Mouse (Mus musculus) lung, postnatal 0 days (tissue): ENCODE data around the gene Cadm2. TPM values are rescaled to one million over a fixed set of nuclear protein-coding genes. Genes with fewer than 3 reads are reported as not detected.

Experiments
- ATAC-seq: fragments of 200-750 bp; cut with Nextera tagmentation; 2 replicates; pipeline ENCODE4 v1.8.0; 2017; ENCODE audit warnings: moderate library complexity
- DNase-seq: peaks from one replicate; pipeline ENCODE4 v3.0.0-alpha.2; 2016; ENCODE audit warnings: low spot score
- H3K27ac ChIP-seq: fragments of 300-500 bp; sonication (generic); 2 replicates; pipeline ENCODE4 v1.5.1; 2014; ENCODE audit warnings: antibody characterized with exemption, mild to moderate bottlenecking, low read length, mixed read lengths
- H3K27me3 ChIP-seq: fragments of 300-500 bp; sonication (generic); replicated peaks from 2 replicates; pipeline ENCODE4 v1.6.1; 2014; ENCODE audit warnings: low read length, mixed read lengths; ENCODE audit not compliant: insufficient read depth
- H3K36me3 ChIP-seq: fragments of 300-500 bp; sonication (generic); 2 replicates; pipeline ENCODE4 v1.6.1; 2014; ENCODE audit warnings: low read length, mixed read lengths; ENCODE audit not compliant: insufficient read depth
- H3K4me1 ChIP-seq: fragments of 300-500 bp; sonication (generic); 2 replicates; pipeline ENCODE4 v1.6.1; 2014; ENCODE audit warnings: antibody characterized with exemption, low read depth, low read length, mixed read lengths; ENCODE audit not compliant: insufficient read depth
- H3K4me2 ChIP-seq: fragments of 300-500 bp; sonication (generic); replicated peaks from 2 replicates; pipeline ENCODE4 v1.6.1; 2014; ENCODE audit warnings: low read depth, mild to moderate bottlenecking, low read length, moderate library complexity, mixed read lengths
- H3K4me3 ChIP-seq: fragments of 300-500 bp; sonication (generic); 2 replicates; pipeline ENCODE4 v1.5.1; 2014; ENCODE audit warnings: low read depth, low read length
- H3K9ac ChIP-seq: fragments of 300-500 bp; sonication (generic); replicated peaks from 2 replicates; pipeline ENCODE4 v1.6.1; 2014; ENCODE audit warnings: low read depth, mild to moderate bottlenecking
- H3K9me3 ChIP-seq: fragments of 300-500 bp; sonication (generic); 2 replicates; pipeline ENCODE4 v1.6.1; 2016; ENCODE audit warnings: low read length, mixed read lengths
- CTCF ChIP-seq: IDR thresholded peaks from 2 replicates; pipeline ENCODE4 v1.5.1; 2016; ENCODE audit warnings: antibody characterized with exemption, mild to moderate bottlenecking
- EP300 ChIP-seq: IDR thresholded peaks from 2 replicates; pipeline ENCODE4 v1.6.1; 2016; ENCODE audit warnings: antibody characterized with exemption, mild to moderate bottlenecking, control low read depth
- WGBS: fragments of 180-500 bp; shearing (Covaris S2); extraction: QIAGEN DNeasy Blood & Tissue Kit; methylation state at CpG from one replicate; pipeline ENCODE4 v1.1.7; 2014; 5-methylcytosine and 5-hydroxymethylcytosine counted together
- polyA plus RNA-seq: library from polyadenylated mRNA; unstranded; fragments of >200 nt; fragmentation: Nextera tagmentation; extraction: Ambion mirVana; gene quantifications from 2 replicates; pipeline ENCODE4 v1.2.1, GENCODE M21; 2015

Cadm2 gene
- polyA plus RNA-seq, 1 experiment from 2014 or later, result 0.24 TPM

DNA sequence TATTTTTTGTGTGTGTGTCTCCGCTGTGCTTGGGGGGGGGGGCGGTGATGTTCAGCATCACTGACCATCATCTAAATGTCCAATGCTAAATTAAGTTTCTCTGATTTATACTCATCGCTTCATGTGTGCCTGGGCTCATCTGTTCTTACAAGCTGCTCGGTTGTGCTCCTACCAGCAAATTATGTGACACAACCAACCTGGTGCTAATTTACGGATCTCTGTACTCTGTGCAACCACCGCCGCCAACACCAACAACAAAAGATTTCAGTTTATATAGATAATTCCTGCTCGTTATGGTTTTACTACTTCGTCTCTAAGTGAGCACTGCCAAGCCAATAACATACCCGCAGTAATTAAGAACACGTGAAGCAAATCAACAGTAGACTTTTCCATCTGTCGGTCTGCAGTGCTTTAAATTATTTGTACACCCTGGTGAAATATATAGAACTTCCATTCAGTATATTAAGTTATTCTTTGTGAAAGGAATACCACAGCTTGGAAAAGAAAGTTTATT is 700.8 kb downstream of the Cadm2 start:
- no peaks in the 10 kb centered on the region for H3K36me3 ChIP-seq
- H3K4me2 ChIP-seq, result no peak overlapping the region
- no peaks in the 10 kb centered on the region for H3K9me3 ChIP-seq
- no peak overlapping the region for H3K4me3 ChIP-seq
- no peak overlapping the region for H3K27ac ChIP-seq
- DNase-seq (no peak), ATAC-seq (no peak)
- H3K27me3 ChIP-seq, result no peaks in the 10 kb centered on the region
- no peaks in the 10 kb centered on the region for H3K4me1 ChIP-seq
- TF ChIP-seq CTCF (no peak), EP300 (no peak)
- no peak overlapping the region for H3K9ac ChIP-seq
- 91% methylated on average over 12 of the region's 12 CpGs for WGBS

DNA sequence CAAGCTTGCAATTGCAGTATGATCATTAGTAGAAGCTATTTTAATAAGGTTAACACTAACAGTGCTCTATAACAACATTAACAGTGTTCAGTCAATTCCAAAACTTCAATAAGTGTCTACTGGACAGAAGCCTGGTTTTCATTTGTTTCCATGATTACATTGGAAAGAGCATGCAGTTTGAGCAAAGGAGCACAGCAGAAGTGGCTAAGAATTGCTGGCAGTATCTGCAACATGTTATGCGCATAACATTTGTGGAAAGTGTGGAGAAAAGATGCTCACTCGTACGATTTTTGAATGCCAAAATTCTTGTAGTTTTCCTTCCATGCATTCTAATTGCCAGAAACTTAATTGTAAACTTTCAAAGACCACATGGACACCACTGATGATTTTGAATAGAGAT is 718.9 kb downstream of the Cadm2 start:
- Histone ChIP-seq H3K36me3 (no peaks in the 10 kb centered on the region), H3K9me3 (no peaks in the 10 kb centered on the region), H3K4me1 (no peaks in the 10 kb centered on the region), H3K27ac (no peak overlapping the region), H3K9ac (no peak overlapping the region), H3K4me3 (no peak overlapping the region), H3K4me2 (no peak overlapping the region), H3K27me3 (no peaks in the 10 kb centered on the region)
- TF ChIP-seq CTCF (no peak), EP300 (no peak)
- WGBS, result 86% methylated on average over 3 of the region's 3 CpGs
- DNase-seq, result no peak
- ATAC-seq, result no peak

DNA sequence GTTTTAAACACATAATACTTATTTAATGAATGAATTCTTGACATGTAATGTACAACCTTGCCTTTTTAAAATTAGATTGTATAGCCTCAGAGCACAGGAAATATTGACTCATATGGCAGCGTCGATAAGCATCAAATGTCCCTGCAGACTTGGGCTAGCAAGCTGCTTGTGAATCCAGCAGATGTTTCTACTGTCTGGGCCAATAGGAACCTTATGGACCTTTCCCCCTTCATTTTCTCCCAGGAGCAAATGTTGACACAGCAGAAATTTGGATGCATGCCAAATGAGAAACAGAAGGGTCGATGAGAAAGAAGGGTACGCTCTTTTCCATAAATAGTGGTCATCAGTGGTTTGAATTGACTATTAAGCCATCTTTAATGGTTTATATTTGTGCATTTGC is 720.0 kb downstream of the Cadm2 start:
- no peaks in the 10 kb centered on the region for H3K9me3 ChIP-seq
- H3K27me3 ChIP-seq, result no peaks in the 10 kb centered on the region
- H3K36me3 ChIP-seq, result no peaks in the 10 kb centered on the region
- H3K4me2 ChIP-seq, result no peak overlapping the region
- 47% methylated on average over 4 of the region's 4 CpGs for WGBS
- no peak overlapping the region for H3K4me3 ChIP-seq
- ATAC-seq, result no peak
- no peak for DNase-seq
- no peaks in the 10 kb centered on the region for H3K4me1 ChIP-seq
- no peak overlapping the region for H3K9ac ChIP-seq
- no peak overlapping the region for H3K27ac ChIP-seq
- TF ChIP-seq CTCF (no peak), EP300 (no peak)

DNA sequence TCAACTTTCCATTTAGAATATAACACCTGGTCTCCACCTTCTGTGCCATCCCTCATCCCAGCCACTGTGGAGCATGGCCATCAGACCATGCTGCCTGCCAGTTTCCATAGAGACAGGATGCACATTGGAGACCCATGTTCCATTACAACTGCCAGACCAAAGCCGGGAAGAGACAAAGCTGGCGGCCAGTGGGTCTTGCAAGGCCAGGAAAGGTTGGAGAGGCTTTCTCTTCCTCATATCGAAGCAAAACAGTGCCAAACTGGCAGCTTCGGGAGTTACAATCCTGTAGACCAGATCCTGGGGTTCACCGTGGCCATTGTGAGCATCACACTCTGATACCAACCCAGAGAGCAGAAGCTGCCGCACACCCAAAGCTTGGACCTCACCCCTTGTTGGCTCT is 728.3 kb downstream of the Cadm2 start:
- H3K9ac ChIP-seq, result no peak overlapping the region
- no peak overlapping the region for H3K4me3 ChIP-seq
- TF ChIP-seq CTCF (no peak), EP300 (no peak)
- H3K36me3 ChIP-seq, result no peaks in the 10 kb centered on the region
- no peak overlapping the region for H3K27ac ChIP-seq
- no peaks in the 10 kb centered on the region for H3K4me1 ChIP-seq
- 86% methylated on average over 6 of the region's 6 CpGs for WGBS
- no peak for DNase-seq
- no peaks in the 10 kb centered on the region for H3K9me3 ChIP-seq
- no peaks in the 10 kb centered on the region for H3K27me3 ChIP-seq
- no peak overlapping the region for H3K4me2 ChIP-seq
- ATAC-seq, result no peak

DNA sequence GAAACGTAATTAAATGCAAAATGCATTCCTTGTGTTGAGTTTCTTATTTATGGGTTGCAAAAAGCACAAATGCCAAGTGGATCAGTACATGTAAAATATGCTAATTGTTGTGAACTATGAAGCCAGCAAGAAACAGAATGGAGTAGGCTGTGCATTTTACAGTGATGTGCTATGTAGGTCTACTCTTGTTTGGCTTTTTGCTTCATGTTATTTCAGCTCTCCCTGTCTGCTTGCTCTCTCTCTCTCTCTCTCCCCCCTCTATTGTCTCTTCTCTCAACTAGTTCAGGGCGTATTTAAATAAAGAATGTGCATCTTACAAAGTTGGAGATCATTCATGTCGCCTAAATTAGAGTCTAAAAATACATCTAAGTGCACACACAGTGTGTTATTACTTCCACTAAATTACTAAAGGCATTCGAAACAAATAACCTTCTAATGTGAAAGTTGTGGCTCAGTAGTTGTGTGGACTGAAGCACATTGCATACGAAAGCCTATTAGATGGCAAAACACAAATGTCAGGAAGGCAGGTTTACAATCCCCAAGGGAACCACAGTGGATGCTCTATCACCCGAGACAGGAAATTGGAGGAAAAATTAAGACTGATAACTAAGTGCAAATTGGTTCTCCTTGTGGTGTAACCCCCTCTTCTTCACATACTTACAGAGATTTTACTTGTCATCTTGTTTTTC is 729.0 kb downstream of the Cadm2 start:
- H3K36me3 ChIP-seq, result no peaks in the 10 kb centered on the region
- no peak overlapping the region for H3K4me3 ChIP-seq
- no peaks in the 10 kb centered on the region for H3K27me3 ChIP-seq
- no peak overlapping the region for H3K27ac ChIP-seq
- no peaks in the 10 kb centered on the region for H3K9me3 ChIP-seq
- TF ChIP-seq CTCF (no peak), EP300 (no peak)
- H3K4me1 ChIP-seq, result no peaks in the 10 kb centered on the region
- H3K9ac ChIP-seq, result no peak overlapping the region
- no peak for ATAC-seq
- DNase-seq, result no peak
- WGBS, result 61% methylated on average over 6 of the region's 6 CpGs
- no peak overlapping the region for H3K4me2 ChIP-seq

DNA sequence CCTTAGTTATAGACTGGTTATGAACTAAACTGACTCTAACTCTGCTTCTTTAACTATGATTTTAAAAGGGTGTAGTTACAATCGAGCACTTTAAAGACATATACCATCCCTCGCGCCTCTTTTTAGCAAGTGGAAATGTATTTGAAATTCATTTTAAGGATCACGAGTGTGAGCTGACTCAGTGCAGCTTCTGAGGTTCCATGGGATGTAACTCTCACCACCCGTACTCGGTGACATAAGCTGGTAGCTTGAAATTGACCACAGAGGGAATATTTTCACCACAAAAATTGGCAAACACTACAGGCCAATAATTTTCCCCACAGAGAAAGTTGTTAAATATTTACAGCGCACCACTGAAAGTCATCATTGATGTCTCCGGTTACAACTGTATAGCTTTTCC is 730.8 kb downstream of the Cadm2 start:
- H3K27ac ChIP-seq, result no peak overlapping the region
- no peaks in the 10 kb centered on the region for H3K36me3 ChIP-seq
- H3K9ac ChIP-seq, result no peak overlapping the region
- no peaks in the 10 kb centered on the region for H3K4me1 ChIP-seq
- no peak overlapping the region for H3K4me3 ChIP-seq
- TF ChIP-seq EP300 (no peak), CTCF (no peak)
- WGBS, result 86% methylated on average over 8 of the region's 8 CpGs
- no peaks in the 10 kb centered on the region for H3K9me3 ChIP-seq
- no peak for DNase-seq
- no peak for ATAC-seq
- no peaks in the 10 kb centered on the region for H3K27me3 ChIP-seq
- no peak overlapping the region for H3K4me2 ChIP-seq
